Mouse (Mus musculus) lung, postnatal 36 days (tissue): ENCODE data around the gene Spo11.

Experiments used
- DNase-seq: peaks from one replicate; pipeline ENCODE4 v3.0.0; 2022; ENCODE audit warnings: mixed read lengths

Spo11 gene

GRCm38 (mm10) chr2:172977409-172978130, at the start of gene Spo11:
Spo11 (plus strand) TSS chr2:172977700.
- DNase-seq = no peak

- no peak for DNase-seq
These were observed 47.5 kb upstream of the Spo11 start for GRCm38 (mm10) chr2:172929905-172930436.

DNA sequence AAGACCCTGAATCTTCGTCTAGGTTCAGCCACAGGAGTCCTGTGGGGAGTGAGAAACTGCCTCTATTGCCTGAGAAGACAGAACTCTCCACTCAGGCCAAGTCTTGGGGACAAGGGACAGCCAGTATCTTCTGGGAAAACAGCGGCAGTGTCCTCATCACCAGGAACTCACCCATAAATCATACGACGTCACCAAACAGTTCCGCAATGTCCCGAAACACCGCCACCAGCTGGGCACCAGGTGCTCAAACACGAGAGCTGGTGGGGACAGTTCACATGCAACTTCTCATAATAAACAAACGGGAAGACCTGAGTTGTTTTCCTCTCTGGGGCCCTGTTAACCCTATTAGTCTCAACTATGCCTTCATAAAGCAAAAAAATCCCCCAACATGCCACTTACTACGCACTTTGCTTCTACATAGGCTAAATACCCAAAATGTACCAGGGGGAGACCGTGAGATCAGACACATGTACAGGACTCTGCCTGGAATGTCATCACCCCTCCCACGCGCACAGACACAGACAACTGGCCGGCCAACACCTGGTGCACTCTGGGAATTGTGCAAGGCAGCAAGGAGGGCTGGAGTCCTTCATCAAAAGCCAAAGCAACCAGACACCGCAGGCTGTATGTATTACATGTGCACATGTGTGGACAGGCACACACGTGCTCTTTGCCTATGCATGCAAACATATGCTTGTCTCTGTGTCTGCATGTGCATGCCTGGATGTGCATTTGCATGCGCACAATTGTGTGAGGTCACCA, 46.2 kb upstream of the Spo11 start:
- DNase-seq = no peak

GRCm38 (mm10) chr2:172933631-172934419, 43.7 kb upstream of the Spo11 start:
- DNase-seq = peak; percentile 65

GRCm38 (mm10) chr2:172934420-172934788, 43.1 kb upstream of the Spo11 start:
- no peak for DNase-seq

- no peak for DNase-seq
These were observed 42.4 kb upstream of the Spo11 start for GRCm38 (mm10) chr2:172934891-172935740.

- no peak for DNase-seq
These were observed 41.5 kb upstream of the Spo11 start for GRCm38 (mm10) chr2:172935776-172936562.

GRCm38 (mm10) chr2:172936844-172937243, 40.7 kb upstream of the Spo11 start:
- DNase-seq = no peak

DNA sequence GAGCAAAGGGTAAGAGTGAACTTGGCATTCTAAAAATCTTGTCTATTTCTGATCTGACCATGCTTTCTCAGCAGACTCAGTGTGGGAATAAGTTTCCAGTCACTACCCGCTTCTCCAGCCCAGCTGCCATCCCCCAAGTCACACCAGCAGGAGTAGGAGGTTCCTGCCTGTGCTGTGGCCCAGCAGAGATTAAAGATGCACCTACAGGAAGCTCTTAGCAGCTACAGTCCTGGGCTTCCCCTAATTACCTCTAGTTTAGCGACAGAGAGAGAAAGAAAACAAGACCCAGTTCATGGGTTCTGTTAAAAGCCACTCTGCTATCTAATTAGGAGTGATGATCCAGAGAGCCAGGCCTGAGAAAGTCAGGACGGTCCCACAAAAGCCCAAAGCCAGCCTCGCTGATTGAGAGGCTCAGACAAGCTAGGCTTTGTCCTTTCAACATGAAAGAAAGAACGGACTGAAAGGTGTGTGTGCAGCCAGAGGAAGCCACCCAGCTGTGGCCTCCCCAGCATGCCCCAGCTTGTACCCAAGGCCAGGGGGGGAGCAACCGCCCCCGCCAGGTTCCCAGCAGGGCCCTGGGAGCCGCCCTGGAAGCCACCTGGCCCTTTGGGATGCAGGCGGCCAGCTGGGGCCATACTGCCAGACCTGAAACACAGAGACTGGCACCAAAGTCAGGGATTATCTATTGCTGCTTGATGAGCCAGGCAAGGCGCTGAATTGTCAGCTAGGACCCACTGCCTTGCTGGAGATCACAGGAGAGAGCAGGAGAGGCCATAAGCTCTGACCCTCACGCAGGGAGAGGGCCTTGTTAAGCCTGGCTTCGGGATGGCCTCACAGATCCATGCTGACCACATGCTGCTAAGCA, 39.9 kb upstream of the Spo11 start:
- DNase-seq = no peak

DNA sequence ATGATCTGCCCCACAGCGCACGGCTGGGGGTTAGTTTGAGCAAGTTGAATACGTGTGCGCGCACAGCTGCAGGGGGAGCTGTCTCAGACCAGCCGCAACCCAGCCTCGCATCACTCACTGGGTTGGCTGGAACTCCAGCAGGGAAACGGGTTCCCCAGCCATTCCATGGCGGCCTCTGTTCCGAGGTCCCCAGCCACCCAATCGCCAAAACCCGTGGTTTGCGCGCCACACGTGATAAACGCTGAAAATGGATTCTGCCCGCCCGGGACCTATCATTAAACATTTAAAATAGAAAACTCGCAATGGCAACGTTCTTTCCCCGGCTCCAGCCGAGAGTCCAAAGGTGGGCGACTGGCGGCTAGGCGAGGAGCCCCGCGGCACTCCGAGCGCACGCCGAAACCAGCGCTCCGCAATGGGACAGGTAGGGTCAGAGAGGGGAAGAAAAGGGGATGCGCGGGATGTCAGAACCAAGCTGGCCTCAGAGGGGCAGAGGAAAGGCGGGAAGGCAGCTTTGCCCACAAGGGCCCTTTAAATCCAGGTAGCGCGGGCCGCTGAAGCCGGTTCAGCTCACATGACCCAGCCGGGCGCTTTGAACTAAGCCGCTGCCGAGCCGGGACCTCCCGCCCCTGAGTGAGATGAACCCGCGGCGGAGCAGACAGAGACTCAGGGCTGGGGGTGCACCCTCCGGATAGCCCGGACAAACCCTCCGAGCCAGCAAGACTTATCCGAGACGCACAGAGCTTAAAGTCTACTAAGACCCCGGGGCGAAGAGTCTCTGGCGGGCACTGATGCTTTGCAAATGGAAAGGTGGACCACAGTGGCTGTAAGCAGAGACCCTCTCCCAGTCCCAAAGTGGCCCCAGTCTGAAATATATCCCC, 38.5 kb upstream of the Spo11 start:
- DNase-seq = no peak

DNA sequence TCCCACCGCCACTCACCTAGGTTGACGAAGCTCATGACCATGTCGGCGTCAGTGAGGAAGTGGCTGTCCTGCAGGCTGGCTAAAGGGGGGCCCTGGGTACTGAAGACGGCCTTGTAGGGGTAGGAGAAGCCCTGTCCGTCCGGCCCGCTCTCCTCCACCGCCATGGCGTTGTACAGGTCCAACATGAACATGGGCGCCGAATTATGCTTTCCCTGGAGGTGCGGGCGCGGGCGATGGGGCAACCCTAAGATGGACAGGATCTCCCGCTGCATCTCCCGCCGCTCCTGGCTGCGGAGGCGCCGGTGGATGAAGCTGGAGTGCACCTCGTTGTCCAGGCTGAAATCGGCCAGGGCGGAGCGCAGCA, 37.9 kb upstream of the Spo11 start:
- no peak for DNase-seq

GRCm38 (mm10) chr2:172940003-172940798, 37.3 kb upstream of the Spo11 start, which contains the start of gene Bmp7:
Bmp7 (minus strand) TSS chr2:172940321.
- DNase-seq = peak; percentile 67

DNA sequence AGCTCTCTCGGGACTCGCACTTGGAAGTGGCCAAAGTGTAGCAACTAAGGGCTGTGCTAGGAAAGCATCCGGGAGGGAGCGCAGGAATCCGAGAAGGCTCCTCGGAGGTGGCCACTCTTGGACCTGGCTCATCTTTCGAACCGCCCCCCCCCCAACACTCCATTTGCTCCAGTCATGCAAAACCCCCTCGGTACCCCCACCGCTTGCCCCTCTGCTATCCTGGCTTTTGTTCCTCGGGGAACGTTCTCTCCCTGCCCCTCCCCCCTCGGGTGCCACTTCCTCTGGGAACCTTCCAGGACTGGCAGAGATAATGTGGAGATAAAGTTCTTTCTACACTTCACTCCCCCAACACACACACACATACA, 36.7 kb upstream of the Spo11 start:
- no peak for DNase-seq

GRCm38 (mm10) chr2:172949051-172949450, 28.4 kb upstream of the Spo11 start:
- no peak for DNase-seq

- DNase-seq = no peak
These were observed 27.3 kb upstream of the Spo11 start for GRCm38 (mm10) chr2:172950119-172950676.

DNA sequence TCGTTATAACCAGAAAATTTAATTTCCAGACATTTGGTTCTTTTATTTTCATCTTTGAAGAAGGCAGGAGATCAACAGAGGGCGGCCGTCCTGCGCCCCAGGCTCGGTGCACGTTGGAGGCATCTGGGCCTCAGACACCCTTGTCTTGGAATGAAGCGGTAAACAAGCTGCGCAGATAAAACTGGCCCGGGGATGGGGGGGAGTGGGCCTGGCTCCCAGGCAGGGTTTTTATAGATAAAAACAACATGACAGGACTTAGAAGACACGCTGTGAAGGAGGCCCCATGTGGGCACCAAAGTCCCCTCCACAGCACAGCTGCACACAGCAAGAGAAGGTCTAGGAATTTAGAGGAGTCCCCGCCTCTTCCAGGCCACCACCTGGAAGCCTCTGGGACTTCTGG, 26.8 kb upstream of the Spo11 start:
- DNase-seq = no peak

DNA sequence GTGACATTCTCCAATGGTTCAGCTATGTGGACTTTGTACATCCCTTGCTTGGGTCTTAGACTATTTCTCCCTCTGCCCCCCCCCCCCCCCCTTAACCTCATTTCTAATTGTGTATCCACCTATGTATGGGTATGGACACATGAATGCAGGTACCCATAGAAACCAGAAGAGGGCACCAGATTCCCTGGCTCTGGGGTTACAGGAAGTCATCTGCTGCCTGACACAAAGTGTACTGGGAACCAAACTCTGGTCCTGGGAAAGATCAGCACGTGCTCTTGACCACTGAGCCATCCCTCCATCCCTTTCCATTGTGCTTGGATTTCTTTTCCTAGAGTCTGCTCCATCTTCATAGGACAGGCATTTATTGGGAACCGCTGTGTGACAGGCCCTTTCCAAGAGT, 25.5 kb upstream of the Spo11 start:
- no peak for DNase-seq

- no peak for DNase-seq
These were observed 18.9 kb upstream of the Spo11 start for GRCm38 (mm10) chr2:172958579-172958978.
